Mouse (Mus musculus) inflammation-experienced regulatory T-cells, adult 6 months (primary cell): ENCODE measurements at regions not wholly inside any gene's neighbourhood (a gene's known extent, or its start where the extent isn't known, plus 50 kb on each side); places are given as distances from the start of the nearest gene placed in this dataset.

Experiments
- ATAC-seq: one replicate; pipeline ENCODE4 v1.8.0; 2017

DNA sequence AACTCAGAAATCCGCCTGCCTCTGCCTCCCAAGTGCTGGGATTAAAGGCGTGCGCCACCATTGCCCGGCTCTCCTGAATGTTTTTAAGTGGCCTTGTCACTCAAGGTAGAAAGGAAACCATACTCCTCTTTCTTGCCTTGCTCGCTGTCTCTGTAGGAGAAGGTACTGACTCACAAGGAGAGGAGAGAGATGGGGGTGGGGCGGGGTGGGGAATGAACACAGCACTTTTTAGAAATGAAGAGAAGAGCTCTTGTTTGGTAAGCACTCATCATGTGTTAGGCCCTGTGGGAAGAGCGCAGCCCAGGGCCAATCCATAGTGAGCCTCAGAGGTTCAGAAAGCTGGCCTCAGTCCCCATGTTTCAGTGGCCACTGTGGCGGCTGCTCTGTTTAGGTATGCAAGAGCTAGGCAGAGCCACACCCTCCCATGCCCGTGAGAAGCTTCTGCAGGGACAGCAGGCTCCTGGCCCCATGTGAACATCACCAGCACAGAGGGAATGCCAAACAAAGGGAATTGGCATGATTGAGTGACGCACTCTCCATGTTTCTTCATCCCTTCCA lies 1225.9 kb upstream of the A1bg start:
- ATAC-seq, result no peak

DNA sequence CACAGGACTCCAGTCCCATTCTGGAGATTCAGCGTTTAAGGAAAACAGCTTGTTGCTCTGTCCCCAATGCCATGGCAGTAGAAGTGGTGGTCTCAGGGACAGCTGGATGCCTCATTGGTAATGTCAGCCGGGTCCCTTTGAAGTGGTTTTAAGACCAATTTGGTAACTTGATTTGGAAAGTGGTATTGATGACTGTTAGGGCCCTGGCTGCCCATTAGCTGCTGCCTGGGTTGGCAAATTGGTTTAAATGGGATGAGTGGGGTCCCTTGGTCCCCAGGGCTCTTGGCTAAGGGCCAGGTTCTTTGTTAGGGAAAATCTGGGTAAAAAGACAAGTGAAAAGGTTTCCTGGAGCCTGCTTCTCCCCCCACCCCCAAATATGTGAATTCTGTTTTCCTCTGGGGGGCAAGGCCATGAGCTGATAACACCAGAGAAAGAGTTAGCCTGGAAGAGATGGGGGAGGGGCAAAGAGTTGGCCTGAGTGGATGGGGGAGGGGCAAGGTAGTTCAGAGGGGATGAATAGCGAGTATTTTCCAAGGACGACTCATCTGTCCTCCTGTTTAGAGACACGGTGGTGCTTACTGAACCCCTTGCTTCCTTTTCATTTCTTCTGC lies 1224.6 kb upstream of the A1bg start:
- no peak for ATAC-seq

DNA sequence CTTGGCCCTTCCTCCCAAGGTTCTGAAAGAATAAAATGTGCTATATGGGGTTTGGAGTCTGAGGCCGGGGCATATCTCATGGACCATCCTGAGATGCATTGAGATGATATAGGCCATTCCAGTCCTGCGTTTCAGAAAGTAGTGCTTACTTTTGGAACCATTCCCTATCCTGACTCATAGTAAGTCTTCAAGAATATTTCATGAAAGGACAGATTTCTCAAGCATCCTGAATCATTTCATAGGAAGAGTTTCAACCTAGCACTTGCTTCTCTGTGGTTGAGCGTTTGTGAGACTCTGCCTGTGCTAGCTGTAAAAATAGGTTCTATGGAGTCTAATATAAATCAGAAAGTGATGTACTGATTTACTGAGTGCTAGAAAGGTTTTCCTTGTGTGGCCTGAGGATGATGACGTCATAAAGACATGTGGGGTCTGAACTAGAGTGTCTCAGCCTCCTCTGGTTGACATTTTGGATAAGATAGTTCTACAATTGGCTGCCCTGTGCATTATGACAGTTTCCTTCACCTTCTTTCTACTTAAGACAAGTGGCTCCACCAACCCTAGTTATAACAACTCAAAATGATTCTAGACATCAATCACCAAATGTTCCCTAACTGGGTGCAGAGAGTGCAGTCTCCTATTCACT lies 1223.0 kb upstream of the A1bg start:
- ATAC-seq, result peak; percentile 4

DNA sequence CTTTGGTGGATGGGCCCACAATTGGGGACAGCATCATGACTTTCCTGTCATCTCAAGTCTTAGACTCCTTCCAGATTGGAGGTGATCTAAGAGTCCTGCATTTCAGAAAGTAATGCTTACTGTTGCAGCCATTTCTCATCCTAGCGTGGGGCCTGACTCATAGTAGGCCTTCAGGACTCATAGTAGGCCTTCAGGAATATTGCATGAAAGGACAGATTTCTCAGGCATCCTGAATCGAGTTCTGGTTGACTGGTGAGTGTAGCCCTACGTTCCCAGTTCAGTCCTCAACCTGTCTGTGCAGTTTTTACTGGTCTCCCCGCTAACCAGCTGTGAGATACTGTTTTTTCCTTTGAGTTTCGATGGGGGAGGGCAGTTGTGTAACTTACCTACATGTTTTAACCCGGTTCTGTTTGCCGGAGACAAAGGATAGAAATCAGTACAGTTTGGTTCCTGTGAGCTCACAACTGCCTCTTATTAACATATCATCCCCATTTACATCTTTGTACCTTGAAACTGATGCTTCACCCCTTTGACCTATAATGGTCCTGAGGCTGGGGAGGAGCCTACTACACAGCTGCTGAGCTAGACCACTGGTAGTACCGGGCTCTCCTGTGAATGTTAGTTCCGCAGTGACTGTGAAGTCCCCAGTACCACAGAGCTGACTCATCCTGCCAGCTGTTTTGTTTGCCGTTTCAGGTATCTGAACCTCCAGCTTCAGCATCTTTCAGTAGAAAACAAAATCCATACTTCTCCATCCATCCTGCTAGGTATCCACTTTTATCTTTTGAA lies 1222.2 kb upstream of the A1bg start:
- peak; percentile 95 for ATAC-seq

DNA sequence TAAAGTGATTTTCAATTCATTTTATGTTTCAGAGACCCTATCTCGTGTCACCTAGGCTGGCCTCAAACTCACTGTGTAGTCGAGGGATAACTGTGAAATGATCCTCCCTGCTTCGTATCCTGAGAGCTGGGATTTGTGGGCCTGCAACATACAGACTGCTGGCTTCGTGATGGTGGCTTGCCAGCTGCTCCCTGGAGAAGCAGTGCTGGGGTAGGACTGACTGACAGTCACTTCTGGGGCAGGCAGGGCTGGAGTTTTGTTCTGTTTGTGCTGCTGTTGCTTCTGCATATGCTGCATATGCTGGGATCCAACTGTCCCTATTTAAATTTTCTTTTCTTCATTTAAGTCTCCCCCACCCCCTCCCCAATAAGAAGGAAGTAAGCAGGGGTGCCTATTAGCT lies 1217.0 kb upstream of the A1bg start:
- no peak for ATAC-seq

DNA sequence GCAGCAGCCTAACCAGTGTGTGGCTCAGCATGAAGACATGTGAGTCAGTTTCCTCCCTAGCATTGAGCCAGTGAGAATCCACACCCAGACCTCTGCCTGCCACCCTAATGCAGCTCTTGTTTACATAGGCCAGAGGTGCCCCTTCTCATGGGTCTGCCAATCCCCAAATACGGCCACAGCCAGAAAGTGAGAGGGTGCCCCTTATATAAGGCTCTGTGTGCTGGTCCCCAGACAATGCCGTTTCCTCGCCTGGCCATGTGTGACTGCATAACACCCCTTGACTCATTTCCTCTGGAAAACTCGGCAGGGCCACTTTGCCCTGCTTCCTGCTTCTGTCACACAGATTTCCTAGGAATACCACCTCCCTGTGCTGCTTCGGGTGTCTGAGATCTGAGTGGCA lies 1216.4 kb upstream of the A1bg start:
- peak; percentile 14 for ATAC-seq

DNA sequence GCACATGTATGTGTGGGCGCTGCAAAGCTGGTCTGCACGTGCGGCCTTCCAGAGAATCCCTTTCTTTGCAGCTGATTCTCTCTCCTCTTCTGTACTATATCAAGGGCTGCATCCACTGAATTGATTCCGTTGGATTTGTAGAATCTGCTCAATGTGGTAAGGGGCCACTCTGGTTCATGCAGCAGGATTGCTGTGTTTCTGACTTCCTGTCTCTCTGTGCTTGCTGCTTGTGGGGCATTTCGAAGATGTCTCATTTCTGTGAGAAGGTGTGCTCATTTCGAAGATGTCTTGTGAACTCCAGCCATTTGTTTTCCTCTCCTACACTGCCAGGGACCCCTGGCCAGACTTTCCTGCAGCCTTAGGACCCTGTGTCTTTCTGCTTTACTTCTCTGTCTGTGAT lies 1215.9 kb upstream of the A1bg start:
- ATAC-seq, result peak; percentile 35

DNA sequence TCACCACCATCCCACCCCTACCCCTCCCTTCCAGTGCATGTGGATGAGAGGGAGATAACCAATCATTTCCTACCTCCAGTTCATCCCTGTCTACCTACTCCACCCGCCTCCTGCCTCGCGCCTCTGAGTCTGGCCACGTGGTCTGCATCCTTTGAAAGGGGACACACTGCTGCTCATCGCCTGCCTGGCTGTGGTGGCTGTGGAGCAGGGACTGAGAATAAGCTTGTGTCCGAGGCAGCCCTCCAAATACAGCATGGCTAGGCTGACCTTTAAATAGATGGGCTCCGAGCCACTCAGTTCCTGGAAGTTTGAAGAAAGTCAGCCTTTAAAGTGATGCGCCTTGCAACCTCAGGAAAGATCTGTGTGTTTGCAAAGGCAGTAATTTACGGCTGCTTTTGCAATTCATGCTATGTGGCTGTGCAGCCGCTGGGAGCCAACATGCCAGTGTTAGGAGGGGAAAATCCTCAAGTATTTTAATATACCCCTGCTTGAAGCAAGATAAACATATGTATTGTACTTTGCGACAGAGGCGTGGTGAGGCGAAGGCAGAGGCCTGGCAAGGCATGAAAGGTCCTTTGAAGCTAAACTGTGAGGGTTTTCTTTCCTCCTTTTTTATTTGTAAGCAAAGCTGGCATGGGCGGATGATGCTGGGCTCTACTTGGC lies 1214.3 kb upstream of the A1bg start:
- no peak for ATAC-seq

DNA sequence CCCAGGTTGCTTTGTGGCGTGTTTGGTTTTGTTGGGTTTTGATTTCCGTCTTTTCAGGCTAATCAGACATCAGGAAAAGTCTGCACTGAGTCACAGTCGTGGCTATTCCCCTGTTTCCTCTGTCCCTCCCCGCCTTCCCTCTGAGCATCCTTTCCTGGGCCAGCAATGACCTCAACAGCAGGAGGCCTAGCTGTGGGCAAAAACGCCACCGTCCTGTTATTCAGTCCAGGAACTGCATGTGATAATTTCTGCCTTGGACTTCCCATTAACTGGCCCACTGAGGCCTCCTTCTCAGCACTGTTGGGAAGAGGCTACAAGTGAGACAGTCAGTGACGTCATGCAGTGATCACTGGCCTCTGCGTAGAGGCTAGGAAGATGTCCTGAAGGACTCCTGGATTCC lies 1212.0 kb upstream of the A1bg start:
- no peak for ATAC-seq

DNA sequence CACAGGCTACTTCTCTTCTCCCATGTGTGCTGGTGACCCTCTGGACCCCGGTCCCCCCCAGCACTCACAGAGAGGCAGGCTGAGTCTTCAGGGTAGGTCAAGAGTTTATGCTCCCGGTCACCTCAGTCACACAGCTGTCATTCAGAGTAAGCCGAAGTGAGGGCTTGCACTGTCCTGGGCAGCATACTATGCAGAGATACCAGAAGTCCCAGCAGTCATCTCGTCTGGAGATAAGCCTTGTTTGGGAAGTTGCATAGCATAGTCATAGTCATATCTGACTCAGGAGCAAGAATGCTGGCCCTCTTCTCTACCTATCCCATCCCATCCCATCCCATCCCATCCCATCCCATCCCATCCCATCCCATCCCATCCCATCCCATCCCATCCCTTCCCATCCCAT lies 1211.5 kb upstream of the A1bg start:
- no peak for ATAC-seq

DNA sequence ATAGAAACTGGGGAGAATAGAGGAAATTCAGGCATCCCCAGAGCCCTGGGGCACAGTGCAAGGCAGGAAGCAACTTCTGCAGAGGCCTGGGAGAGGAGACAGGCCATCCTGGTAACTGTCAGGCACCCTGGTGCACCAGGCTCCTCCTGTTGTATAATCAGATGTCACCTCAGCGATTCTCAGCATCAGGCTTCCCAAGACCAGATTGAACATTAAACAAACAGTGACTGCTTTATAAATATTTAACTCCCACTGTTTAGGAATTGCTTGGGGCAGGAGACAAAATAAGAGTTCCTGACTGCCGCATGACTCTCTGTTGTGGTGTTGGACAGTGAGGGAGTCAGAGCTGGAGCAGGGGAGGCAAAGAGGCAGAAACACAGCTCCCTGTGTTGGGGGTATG lies 1210.1 kb upstream of the A1bg start:
- ATAC-seq, result no peak

DNA sequence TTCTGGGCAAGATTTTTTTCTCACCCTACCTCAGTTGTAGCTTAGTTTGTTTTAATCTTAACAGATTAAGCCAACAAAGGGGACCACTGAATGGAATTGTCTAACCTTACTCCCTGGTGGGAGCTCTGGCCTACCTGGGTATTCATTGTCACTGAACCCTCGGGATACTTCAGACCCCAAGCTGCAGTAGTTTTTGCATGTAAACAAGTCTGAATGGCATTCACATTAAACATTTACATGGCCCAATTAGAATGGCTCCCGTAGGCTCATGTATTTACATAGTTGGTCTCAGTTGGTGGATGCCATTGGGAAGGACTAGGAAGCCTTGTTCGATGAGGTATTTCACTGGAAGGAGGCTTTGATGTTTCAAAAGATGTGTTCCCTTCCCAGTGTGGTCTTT lies 1208.9 kb upstream of the A1bg start:
- no peak for ATAC-seq

DNA sequence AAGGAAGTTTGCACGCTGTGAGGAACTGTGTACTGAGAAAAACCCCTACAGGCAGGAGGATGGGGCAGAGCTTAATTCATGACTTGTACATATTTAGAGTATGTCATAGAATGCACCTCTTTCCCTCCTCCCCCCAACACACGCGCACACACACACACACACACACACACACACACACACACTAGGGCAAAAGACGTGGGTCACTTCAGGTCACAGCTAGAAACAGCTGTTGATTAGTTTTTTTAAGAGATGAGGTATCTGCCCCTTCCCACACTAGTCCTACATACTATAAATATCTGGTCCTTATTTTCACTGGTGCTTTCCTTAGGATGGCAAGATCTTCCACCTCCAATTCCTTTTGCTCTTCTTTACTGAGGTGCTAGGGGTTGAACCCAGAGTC lies 1207.7 kb upstream of the A1bg start:
- ATAC-seq, result no peak

DNA sequence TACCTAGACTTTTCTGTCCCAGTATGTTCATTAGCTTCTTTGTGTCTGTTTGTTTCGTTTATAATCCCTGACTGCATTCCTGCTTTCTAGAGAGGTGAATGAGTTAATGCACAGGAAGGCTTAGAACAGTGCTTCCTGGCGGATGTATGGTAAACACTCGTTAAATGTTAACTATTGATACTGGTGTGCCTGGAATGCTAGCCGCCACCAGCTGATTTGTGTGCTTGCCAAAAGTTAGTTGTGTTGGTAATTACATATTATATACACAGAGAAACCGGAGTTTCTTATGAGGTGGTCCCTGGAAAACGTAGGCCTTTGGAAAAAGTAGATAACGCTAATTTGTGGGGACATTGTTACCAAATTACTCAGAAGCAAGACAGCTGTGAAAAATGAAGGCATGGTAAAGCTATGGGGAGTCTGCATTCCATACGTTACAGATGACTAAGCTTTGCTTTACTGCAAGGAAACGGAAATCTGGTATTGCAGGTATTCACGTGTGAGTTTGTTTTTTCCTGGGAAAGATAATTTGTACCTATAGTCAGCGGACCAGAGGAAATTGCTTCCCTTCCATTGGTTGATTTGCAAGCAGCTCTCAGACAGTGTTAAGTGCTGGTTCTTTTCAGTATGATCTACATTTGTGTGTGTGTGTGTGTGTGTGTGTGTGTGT lies 1205.9 kb upstream of the A1bg start:
- no peak for ATAC-seq

DNA sequence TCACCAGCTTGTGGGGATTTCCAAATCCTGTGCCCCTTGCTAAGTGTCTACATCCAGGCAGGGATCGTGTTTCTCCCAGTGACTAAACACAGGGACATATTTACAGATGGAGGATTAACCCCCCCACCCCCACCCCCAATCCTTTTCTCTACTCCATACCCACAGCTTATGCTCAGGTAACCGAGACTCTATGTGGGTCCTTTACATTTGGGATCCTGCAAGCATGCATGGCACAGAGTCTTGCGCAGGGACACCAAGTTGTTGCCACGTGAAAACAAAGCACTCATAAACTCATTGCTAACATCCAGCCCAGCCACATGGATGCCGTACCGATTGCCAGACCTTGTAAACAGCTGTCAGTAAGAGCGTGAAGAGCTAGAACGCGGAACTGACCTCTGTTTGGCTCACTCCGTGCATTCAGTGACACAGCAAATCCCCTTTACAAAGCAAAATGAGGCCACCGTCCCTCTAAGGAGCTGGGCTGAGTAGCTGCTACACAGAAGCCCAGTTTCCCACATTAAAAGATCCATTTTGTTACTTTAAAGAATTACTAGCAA lies 1204.9 kb upstream of the A1bg start:
- ATAC-seq, result no peak

DNA sequence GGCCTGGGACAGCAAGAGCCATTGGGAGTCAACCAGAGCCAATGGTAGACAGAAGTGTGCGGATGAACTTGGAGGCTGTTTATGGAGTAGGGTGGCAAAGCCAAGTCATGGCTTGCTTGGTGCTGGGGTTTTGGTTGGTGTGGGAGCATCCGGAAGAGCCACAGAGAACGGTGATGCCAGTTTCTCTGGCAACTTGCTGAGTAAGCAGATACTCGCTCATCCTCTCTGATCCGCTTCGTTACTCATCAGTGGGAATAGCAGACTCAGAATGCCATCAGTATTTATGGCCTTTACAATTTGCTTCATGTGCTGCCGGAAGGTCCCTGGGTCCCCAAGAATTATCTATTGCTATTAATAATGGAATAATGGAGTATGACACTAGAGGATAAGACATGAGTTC lies 1202.9 kb upstream of the A1bg start:
- no peak for ATAC-seq

DNA sequence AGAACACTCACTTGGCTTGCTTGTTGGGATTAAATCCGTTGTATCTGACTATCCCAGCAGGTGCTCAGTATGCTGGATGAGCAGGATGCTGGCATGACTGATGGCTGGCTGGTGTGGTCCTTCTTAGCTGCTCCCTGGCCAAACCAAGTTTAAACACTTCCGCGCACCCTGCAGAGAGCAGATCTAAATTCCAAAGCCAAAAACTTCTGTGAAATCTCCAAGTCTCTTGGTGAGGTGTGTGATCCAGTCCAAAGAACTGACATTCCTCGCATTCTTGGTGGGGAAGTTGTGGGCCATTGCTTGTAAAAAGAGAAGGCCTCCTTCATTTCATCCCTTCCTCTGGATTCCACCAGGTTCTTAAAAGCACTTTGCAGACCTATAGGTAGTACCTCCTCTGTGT lies 1200.9 kb upstream of the A1bg start:
- no peak for ATAC-seq

DNA sequence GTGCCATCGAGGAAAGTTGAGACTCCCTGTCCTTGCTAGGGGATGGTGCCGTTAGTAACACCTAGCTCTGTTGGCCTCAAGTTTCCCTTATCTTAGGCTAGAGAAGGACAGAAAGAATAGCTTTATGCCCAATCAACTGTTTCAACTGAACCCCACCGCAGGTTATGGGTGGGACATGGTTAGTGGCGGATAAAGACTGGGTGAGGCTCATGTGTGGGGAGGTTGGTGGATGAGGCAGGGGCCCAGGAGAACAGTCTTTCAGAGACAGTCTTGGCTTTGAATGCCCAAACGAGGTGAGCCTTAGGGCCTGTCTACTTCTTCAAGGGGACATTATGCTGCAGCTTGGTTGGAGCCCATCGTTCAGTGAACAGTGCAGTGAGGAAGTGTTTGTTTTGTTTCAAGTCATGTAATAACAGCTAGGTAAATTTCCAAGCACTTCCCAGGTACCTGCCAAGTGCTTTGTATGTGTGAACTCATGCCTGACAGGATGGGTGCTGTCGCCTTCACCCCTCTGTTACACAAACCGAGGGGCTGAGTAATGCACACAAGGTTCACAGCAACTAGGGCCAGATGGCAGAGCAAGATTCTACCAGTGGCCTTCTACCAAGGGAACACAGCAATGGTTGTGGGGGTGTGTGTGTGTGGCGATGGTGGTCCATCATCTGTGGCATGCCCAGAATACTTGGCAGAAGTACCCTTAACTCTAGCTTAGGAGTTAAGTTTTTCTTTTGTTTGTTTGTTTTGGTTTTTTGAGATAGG lies 1199.6 kb upstream of the A1bg start:
- ATAC-seq, result no peak

DNA sequence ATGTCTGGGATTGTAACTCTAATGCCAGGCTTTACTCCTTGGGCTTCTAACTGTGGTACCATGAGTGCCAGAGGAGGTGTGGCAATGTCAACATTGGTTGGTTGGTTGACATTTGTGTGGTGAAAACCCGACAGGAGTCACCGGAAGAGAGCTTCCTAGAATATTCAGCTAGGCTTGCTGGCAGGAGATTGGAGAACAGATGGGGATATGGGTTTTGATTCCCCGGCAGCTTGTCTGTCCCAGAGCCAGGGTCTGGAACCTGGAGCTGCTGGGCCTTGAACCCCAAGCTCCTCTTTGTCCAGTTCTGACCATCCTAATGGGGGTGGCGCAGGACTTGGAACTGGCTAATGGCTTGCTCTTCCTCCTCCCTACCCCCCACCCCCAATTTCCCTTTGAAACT lies 1198.9 kb upstream of the A1bg start:
- ATAC-seq, result no peak

DNA sequence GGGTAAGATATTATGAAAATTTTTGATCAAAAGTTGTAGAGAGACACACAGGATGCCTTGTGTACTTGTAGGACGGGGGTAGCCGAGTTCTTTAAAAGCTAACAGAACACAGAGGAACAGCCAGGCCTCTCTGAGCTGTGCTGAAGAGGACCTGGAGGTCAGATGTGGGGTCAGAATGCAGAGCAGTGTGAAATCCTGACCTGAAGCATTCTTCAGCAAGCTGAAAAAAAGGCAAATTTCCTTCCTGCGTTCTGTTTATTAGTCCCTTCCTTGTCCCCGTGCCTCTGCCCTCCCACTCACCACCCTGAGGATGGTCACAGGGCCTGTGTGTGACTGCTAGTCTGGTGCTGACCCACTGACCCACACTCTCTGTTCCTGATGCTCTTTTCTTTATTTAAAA lies 1197.9 kb upstream of the A1bg start:
- ATAC-seq, result no peak

DNA sequence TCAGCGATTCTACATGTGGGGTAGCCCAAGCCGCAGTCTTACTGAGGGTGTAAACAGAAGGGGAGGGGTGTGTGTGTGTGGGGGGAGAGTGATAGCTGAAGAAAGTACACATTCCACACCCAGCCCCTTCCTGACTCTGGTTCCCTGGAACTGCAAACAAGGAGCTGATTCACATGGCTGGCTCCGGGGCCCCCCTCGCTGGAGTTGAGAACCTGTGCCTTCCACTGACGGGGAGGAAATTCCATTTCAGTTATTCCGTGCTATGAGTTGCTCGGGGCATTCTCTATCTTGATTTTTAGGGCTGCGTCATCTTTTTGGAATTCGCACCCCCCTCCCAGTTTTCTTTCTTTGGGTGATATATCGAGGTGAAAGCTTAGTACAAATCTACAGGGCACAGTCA lies 1196.2 kb upstream of the A1bg start:
- no peak for ATAC-seq

DNA sequence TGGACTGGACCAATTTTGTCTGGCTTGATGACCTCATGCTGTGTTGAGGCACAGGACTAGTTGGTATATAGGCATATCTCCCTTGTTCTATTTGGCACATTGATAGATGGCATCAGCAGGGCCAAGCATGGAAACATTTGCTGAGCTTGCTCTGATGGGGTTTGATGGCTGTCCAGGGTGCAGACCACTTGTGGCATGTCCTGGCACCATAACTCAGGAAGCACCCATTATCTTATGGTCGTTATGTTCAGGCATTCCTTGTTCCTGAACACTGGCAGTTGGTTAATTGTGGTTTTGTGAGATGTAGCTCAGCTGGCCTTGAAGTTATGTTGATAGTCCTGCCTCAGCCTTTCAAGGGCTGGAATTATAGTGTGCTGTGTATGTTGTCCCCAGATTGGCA lies 1193.4 kb upstream of the A1bg start:
- no peak for ATAC-seq
